Mouse (Mus musculus): ENCODE results near the gene Adamts6.

DNA sequence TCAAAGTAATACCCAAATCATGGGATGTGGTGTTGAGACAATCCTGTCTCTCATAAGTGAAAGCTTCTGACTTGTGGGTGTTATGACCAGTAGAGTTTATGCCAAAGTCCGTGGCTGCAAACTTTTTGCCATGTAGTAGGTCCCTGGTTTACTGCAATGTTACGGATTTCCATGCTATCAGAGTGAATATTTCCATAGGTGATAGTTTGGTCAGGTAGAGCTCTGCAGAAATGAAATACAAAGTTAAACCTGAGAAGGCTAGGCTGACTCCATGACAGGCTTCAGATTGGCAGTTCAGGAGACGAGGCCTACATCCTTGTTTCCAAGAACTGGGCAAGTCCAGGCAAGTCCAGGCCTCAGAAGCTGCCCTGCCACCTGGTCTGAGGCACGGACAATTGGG lies 232.3 kb downstream of the Adamts6 start:
- TF ChIP-seq GATA1 (IDR thresholded peaks at IDR 0.05; ENCODE audit: borderline replicate concordance, low read length): no peak
- no peak for TF ChIP-seq FLI1 (IDR thresholded peaks at IDR 0.05; ENCODE audit: low read length)

Data from megakaryocyte, embryonic 14.5 days (primary cell).